Mouse (Mus musculus) heart, adult 2 months (tissue): ENCODE results near the gene Mmadhc. TPM values are rescaled to one million over a fixed set of nuclear protein-coding genes. Genes with fewer than 3 reads are reported as not detected.

Source experiments
- DNase-seq, 2 experiments: peaks; one replicate each; pipeline ENCODE4 v3.0.0; 2021
- H3K27ac ChIP-seq: fragments of 200-600 bp; 2 replicates; pipeline ENCODE4 v1.8.1; 2022
- H3K27me3 ChIP-seq: fragments of 200-500 bp; 2 replicates; pipeline ENCODE4 v1.6.1; 2012; ENCODE audit warnings: mild to moderate bottlenecking, low read length, inconsistent platforms, mixed read lengths; ENCODE audit not compliant: control insufficient read depth, insufficient read depth
- H3K36me3 ChIP-seq: fragments of 200-500 bp; 2 replicates; pipeline ENCODE4 v1.6.1; 2012; ENCODE audit warnings: low read length, inconsistent platforms; ENCODE audit not compliant: control insufficient read depth, insufficient read depth
- H3K4me1 ChIP-seq: fragments of 200-500 bp; 2 replicates; pipeline ENCODE4 v1.6.1; 2011; ENCODE audit warnings: low read length; ENCODE audit not compliant: control insufficient read depth, insufficient read depth
- H3K4me3 ChIP-seq: fragments of 200-600 bp; 2 replicates; pipeline ENCODE4 v1.8.1; 2022
- H3K79me2 ChIP-seq: fragments of 200-500 bp; replicated peaks from 2 replicates; pipeline ENCODE4 v1.6.1; 2012; ENCODE audit warnings: mild to moderate bottlenecking, inconsistent platforms, low read length, moderate library complexity, mixed read lengths; ENCODE audit not compliant: control insufficient read depth, insufficient read depth
- H3K9ac ChIP-seq: fragments of 200-500 bp; 2 replicates; pipeline ENCODE4 v1.6.1; 2012; ENCODE audit warnings: low read depth, mild to moderate bottlenecking, control low read depth, inconsistent platforms, low read length, mixed read lengths
- CTCF ChIP-seq: fragments of 200-600 bp; IDR thresholded peaks from 2 replicates; pipeline ENCODE4 v1.8.1; 2022; ENCODE audit warnings: antibody characterized with exemption, mild to moderate bottlenecking, moderate library complexity
- EP300 ChIP-seq: fragments of 200-500 bp; IDR thresholded peaks from 2 replicates; pipeline ENCODE4 v1.6.1; 2011; ENCODE audit warnings: low read depth, low read length, control low read depth; ENCODE audit not compliant: insufficient read depth
- POLR2A ChIP-seq: fragments of 200-500 bp; IDR thresholded peaks from 2 replicates; pipeline ENCODE4 v1.6.1; 2011; ENCODE audit warnings: mild to moderate bottlenecking, low read depth, low read length, control low read depth; ENCODE audit not compliant: insufficient read depth
- WGBS: fragments of 180-500 bp; shearing (Covaris S2); methylation state at CpG from one replicate; pipeline ENCODE4 v1.1.7; 2018; 5-methylcytosine and 5-hydroxymethylcytosine counted together
- intact Hi-C: fragments of 180-260 bp; cut with DNase I; formaldehyde crosslinking; loops from one replicate; pipeline ENCODE4 v1.15.1; 2025
- long read RNA-seq: library from polyadenylated mRNA; stranded (forward); transcript quantifications from one replicate; pipeline ENCODE4 v2.0.0, GENCODE M21; 2021
- polyA plus RNA-seq: library from polyadenylated mRNA; depleted of rRNA; stranded (reverse); fragments of >200 nt; gene quantifications from 2 replicates; pipeline ENCODE4 v1.2.3, GENCODE M21; 2012; rRNA removed
- total RNA-seq, 2 experiments: library from RNA; stranded (reverse); gene quantifications; 2 replicates each; pipeline ENCODE4 v1.2.3; 2021

Gene Mmadhc
- total RNA-seq (100 to 1,000 TPM; 148 to 170 TPM), polyA plus RNA-seq (74.9 and 150 TPM in 2 replicates)
- long read RNA-seq, transcript Mmadhc-201 (8 exons, 1,342 nt) = major isoform, 32 of 95 reads
- long read RNA-seq, partial matches to known transcripts = 45 of 95 reads
- long read RNA-seq, other reads (novel, unspliced or antisense) = 18 of 95 reads

DNA sequence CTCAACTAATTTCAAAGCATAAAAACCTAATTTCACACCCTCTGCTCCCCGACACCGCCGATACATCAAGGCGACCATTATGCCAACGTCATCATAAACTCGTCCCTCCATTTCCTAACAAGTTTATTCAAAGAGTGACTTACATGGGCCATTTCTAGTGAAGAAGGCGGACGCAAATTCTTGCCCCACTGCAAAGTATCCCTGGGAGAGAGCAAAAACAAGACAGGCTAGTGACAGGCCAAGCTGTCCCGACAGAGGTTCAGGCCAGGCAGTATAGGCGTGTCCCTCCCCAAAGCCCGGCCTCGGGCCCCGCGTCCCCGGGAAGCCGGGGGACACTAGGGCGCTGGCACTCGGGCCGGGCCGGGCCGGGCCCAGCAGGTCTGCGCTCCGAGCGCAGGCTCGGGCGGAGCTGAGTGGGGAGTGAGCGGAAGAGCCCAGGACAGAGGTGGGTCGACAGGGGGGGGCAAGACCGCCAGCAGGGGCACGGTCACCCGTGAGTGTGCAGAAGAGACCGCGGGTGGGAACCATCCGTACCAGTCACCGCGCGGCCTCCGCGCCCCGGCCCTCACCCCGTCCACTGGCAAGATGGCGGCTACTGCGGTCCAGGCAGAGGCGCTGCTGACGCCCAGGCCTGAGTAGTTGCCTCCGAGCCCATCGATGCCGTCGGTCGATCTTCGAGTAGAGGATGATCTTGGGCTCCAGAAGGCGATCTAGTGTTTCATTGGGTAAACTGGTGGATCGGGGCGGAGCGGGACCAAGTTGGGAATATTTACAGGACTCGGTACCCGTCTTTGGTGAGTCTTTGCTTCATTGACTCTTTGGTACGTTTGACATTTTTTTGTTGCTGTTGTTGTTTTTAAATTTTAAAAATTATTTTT lies at the start of gene Mmadhc:
Gene Mmadhc, minus strand, starts transcription at position 693 of the 878 bp plus-strand sequence.
- 1% methylated on average over 58 of the region's 58 CpGs for WGBS
- peak; percentile 94 to 96 for DNase-seq
- Histone ChIP-seq H3K27ac (peak within 1 kb of the TSS; percentile 89), H3K79me2 (peaks cover 6% of the 10 kb centered on the region), H3K4me3 (peak within 1 kb of the TSS; percentile 69), H3K4me1 (peaks cover 7% of the 10 kb centered on the region), H3K36me3 (peaks cover 23% of the 10 kb centered on the region), H3K9ac (peak within 1 kb of the TSS; percentile 89), H3K27me3 (no peaks in the 10 kb centered on the region)
- intact Hi-C loops = loop anchor here (2.0 to 10.0 kb wide), 2 partner anchors 852 to 1778 kb away; partner anchors contain the start of genes Rif1 and Rnd3
- TF ChIP-seq EP300 = peak; percentile 84; the same call in 1 of the 2 replicates
- TF ChIP-seq CTCF = 0 out of 2 replicates have a peak, but pooled peaks have one; percentile 2
- peak; percentile 92 for TF ChIP-seq POLR2A

DNA sequence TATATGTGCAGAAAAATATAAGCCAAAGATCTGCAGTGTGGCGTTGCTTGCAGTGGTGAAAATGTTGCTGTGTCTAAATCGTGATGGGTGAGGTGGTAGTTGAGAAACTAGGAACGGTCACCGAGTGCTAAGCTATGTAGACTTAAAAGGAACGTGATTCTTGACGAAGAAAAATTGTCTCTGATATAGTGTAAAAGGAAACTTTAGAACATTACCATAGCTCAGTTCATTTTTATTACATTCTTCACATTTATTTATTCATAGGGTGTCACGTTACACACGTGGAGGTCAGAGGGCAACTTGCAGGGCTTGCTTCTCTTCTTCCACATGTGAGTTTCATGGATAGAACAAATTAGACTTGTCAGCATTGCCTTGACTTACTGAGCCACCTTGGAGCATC lies 47.0 kb upstream of the Mmadhc start:
- WGBS = 85% methylated on average over 8 of the region's 8 CpGs
- DNase-seq = no peak
- H3K4me3 ChIP-seq = no peak overlapping the region
- H3K36me3 ChIP-seq = no peaks in the 10 kb centered on the region
- H3K27me3 ChIP-seq = no peaks in the 10 kb centered on the region
- no peaks in the 10 kb centered on the region for H3K4me1 ChIP-seq
- intact Hi-C loops = no loop called here
- H3K27ac ChIP-seq = no peak overlapping the region
- no peak overlapping the region for H3K9ac ChIP-seq
- H3K79me2 ChIP-seq = no peaks in the 10 kb centered on the region
- TF ChIP-seq EP300 (no peak), POLR2A (no peak), CTCF (no peak)

DNA sequence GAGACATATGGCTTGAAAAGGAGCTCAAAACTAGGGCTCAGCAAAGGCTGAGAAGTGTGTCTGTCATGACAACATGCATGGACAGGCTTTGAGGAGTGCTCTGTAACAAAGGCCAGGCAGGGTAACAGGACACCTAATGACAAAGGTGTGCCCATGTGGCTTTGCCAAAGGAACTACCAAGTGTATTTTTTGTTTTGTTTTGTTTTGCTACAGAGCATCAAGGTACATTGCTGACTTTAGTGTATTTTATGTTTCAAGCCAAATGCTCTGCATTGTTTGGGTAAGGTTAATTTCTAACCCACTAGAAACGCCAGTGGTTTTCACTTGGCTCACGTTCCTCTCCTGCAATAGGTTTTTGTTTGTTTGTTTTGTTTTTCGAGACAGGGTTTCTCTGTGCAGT lies 42.5 kb upstream of the Mmadhc start:
- DNase-seq = no peak
- intact Hi-C loops = no loop called here
- Histone ChIP-seq H3K79me2 (no peaks in the 10 kb centered on the region), H3K36me3 (no peaks in the 10 kb centered on the region), H3K4me1 (no peaks in the 10 kb centered on the region), H3K27me3 (no peaks in the 10 kb centered on the region), H3K9ac (no peak overlapping the region), H3K27ac (no peak overlapping the region), H3K4me3 (no peak overlapping the region)
- no peak for TF ChIP-seq POLR2A
- no peak for TF ChIP-seq CTCF
- no peak for TF ChIP-seq EP300
- 70% methylated on average over 3 of the region's 3 CpGs for WGBS

DNA sequence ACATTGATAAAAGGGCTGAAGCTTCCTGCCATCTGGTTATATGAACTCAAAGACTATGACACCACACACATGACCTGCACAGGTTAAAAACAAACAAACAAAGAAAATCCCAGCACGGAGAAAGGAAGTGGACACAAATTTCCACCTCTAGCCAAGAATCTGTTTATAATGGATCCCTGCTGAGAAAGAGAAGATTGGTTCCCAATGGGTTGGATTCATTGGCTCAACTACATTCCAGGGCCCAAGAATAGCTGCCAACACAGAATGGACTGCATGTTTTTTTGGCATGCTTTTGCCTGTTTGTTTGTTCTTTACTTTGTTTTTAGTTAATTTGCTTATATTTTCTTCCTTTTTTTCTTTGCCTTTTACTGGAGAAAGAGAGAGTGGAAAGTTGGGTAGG lies 41.0 kb upstream of the Mmadhc start:
- Histone ChIP-seq H3K27me3 (no peaks in the 10 kb centered on the region), H3K36me3 (no peaks in the 10 kb centered on the region), H3K4me1 (no peaks in the 10 kb centered on the region), H3K79me2 (no peaks in the 10 kb centered on the region), H3K4me3 (no peak overlapping the region), H3K9ac (no peak overlapping the region), H3K27ac (no peak overlapping the region)
- intact Hi-C loops = no loop called here
- 56% methylated on average over 1 of the region's 1 CpGs for WGBS
- no peak for DNase-seq
- TF ChIP-seq CTCF (no peak), POLR2A (no peak), EP300 (no peak)

DNA sequence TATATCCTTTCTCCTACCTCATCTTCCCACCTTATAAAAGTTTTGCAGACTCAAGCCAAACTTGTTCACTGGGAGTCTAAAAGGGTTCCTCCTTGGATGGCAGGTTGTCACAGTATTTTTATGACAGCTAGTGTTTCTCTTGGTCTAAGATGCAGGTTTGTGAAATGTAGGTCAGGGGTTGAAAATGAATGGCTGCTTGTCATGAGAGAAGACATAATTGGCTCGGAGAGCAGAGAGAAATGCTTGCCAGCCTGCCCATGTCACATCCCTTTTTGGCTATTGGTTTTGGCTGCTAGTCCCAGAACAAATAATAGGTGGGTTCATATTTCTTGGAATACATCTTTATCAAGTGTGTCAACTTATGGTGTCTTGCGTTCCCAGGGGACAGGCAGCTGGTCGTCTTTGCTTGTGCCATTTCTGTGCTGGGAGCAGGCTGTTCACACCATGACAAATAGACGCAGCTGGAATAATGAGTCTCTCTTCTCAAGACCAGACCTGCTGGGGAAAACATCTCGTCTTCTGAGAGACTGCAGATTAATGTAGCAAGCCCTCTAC lies 35.2 kb upstream of the Mmadhc start:
- 42% methylated on average over 5 of the region's 5 CpGs for WGBS
- no peaks in the 10 kb centered on the region for H3K36me3 ChIP-seq
- no peak for TF ChIP-seq CTCF
- no peak for TF ChIP-seq POLR2A
- no peak for TF ChIP-seq EP300
- no peak overlapping the region for H3K4me3 ChIP-seq
- no peaks in the 10 kb centered on the region; the same call in 1 of the 2 replicates for H3K4me1 ChIP-seq
- no peak for DNase-seq
- H3K79me2 ChIP-seq = no peaks in the 10 kb centered on the region
- intact Hi-C loops = no loop called here
- no peak overlapping the region for H3K9ac ChIP-seq
- H3K27me3 ChIP-seq = no peaks in the 10 kb centered on the region
- H3K27ac ChIP-seq = no peak overlapping the region

DNA sequence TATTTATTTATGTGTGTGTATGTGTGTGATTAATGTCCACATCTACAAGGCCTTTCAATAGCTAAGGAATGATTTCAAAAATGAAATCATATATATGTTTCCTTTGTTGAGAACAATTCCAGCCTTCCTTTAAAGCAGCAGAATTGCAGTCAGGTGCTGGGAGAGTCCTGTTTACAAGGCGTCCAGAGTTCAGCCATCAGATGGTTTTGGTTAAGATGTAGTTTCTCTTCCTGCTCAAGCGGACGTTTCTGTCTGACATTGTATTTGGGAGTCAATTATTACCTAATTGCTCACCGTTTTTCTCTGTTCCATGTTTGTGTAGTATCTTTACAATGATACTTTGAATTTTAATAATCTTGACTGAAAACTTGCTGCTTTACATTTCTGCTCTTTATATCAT lies 31.6 kb upstream of the Mmadhc start:
- no peak for DNase-seq
- Histone ChIP-seq H3K9ac (no peak overlapping the region), H3K4me1 (no peaks in the 10 kb centered on the region; the same call in 1 of the 2 replicates), H3K79me2 (no peaks in the 10 kb centered on the region), H3K27ac (no peak overlapping the region), H3K4me3 (no peak overlapping the region), H3K36me3 (no peaks in the 10 kb centered on the region), H3K27me3 (no peaks in the 10 kb centered on the region)
- intact Hi-C loops = no loop called here
- WGBS = 85% methylated on average over 4 of the region's 4 CpGs
- TF ChIP-seq CTCF (no peak), POLR2A (no peak)
